Mouse (Mus musculus) megakaryocyte-erythroid progenitor cell, adult 5-6 weeks (primary cell): ENCODE data around the gene Actrt2. TPM values are rescaled to one million over a fixed set of nuclear protein-coding genes. Genes with fewer than 3 reads are reported as not detected.

Source experiments
- ATAC-seq: replicated peaks from 2 replicates; pipeline ENCODE4 v1.8.0; 2016; ENCODE audit warnings: mild to moderate bottlenecking, inconsistent platforms; ENCODE audit not compliant: severe bottlenecking, poor library complexity, low FRiP score, low TSS enrichment
- total RNA-seq, 2 experiments: library from RNA; stranded (forward) in 1 of 2; stranded (reverse) in 1 of 2; fragments of 200-1000, 215-1000 nt in 1 of 2; fragments of >200 nt in 1 of 2; fragmentation: Nextera tagmentation in 1 of 2; gene quantifications; 2 replicates each; pipeline ENCODE4 v1.2.3; 2014 to 2017

Actrt2 gene
- total RNA-seq, 2 experiments from 2014 or later: not detected

- no peak for ATAC-seq
These were observed 25.8 kb upstream of the Actrt2 start for GRCm38 (mm10) chr4:154693348-154694015.

GRCm38 (mm10) chr4:154683068-154683752 is 15.5 kb upstream of the Actrt2 start:
- no peak for ATAC-seq

DNA sequence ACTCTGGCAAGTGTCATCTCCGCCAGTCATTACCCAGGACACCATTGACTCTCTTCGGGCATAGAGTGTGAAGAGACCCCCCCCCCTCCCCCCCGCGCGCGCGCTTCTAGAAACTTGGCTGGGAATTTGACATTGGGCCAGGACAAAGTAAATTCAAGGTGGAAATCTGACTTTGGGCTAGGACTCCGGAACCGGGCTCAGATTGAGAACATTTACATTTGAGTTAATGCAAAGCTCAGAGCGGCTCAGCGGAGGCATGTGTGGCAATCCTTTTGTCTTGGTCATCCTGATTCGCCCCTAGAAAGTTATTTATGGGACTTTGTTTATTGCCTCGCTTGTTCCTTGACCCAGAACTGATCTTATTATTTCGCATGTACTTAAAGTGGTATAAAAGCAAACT is 14.6 kb upstream of the Actrt2 start:
- ATAC-seq: no peak

GRCm38 (mm10) chr4:154675441-154676000 is 7.9 kb upstream of the Actrt2 start:
- no peak for ATAC-seq

- ATAC-seq: no peak
These were observed 7.3 kb upstream of the Actrt2 start for GRCm38 (mm10) chr4:154674966-154675365.

DNA sequence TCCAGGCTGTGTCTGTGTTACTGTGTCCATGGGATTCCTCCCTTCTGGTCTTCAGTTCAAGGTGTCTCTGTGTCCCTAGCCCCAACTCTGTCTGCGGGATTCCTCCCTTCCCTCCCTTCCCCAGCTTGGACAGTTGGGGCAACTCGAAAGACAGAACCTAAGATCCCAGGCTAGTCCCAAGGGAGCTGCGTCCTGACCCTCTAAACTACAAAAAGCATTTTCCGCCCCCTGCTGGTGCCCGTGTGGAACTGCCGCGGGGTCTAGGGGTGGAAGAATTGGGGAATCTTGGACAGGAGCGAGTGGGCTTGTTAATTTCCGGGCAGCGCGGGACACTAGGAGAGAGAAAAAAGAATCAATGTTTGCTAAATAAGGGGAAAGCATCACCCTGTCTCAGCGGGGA is 6.9 kb upstream of the Actrt2 start:
- ATAC-seq: 0 out of 2 replicates have a peak, but pooled peaks have one; percentile 54

GRCm38 (mm10) chr4:154673986-154674385 is 6.3 kb upstream of the Actrt2 start:
- no peak for ATAC-seq

- ATAC-seq: no peak
These were observed 4.4 kb upstream of the Actrt2 start for GRCm38 (mm10) chr4:154672027-154672426.

- no peak for ATAC-seq
These were observed 3.7 kb upstream of the Actrt2 start for GRCm38 (mm10) chr4:154671232-154671912.

GRCm38 (mm10) chr4:154662681-154663215 is 4.9 kb downstream of the Actrt2 start:
- no peak for ATAC-seq

DNA sequence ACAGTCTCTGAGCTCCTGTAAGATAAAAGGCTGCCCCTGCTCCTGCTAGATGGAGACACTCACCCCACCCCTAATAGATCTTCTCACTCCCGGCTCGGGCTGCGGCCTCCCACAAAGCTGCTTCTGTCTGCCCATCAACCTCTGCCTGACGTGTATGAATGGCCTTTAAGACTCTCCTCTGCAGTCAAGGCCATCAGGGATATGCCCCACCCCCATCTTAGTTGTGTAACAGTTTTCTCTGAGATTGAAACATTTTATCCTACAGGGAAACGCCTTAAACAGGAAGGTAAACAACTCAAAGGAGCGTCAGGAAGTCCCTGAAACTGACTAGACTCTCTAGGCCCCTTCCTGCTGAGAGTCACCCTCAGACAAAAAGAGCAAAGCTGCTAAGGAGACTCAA is 6.4 kb downstream of the Actrt2 start:
- ATAC-seq: no peak

GRCm38 (mm10) chr4:154660025-154660424 is 7.6 kb downstream of the Actrt2 start:
- no peak for ATAC-seq

DNA sequence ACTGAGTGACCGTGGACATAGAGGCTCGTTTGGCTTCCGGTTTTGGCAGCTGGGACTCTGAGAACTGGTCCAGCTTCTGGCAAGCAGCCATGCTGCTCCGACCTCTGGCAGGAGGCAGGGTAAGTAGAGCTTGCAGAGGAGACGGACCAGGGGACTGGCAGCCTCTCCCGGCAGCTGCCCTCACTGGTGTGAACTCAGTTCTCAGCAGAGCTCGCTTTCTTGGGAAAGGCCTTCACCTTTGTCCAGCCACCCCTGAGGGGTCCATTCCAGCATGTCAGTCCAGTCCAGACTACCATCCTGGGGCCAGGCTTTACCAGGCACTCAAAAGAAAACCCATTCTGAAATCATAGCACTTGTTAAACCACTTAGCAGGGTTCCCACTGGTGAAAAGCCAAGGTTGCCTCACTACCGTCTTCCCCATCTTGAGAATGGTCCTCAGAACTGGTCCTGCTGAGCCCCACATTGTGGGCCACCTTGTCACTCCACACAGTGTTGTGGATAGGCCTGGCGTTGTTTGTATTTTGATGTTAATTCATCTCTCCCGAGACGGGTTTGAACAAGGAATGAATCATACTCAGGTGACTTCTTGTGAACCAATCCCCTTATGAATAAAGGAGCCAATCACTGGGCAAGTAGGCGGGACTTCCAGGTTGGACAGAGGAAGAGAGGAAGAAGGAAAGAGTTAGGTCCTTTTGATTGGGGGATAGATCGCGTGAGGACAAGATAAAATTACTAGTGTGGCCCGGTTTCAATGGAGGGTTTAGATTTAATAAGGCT is 12.3 kb downstream of the Actrt2 start:
- ATAC-seq: no peak

- no peak for ATAC-seq
These were observed 15.2 kb downstream of the Actrt2 start for GRCm38 (mm10) chr4:154652494-154652893.

- ATAC-seq: no peak
These were observed 18.5 kb downstream of the Actrt2 start for GRCm38 (mm10) chr4:154649083-154649747.

DNA sequence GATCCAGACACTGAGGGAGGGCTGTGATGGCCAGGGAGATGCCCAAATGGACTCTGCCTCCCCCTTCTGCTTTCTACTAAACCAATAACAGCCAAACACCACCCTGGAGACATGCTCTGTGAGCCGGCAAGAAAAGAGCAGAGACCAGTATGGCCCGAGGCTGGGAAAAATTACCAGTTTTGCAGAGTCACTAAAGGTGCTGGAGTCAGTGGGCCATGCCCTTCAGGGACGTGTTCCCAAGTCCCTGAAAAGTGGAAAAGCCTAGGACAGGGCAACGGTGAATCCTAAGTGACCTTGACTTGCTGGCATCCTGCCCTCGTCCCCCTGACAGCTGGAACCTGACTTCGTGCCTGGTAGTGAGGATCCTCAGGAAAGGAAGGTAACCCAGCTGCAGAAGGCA is 25.2 kb downstream of the Actrt2 start:
- ATAC-seq: no peak

GRCm38 (mm10) chr4:154641296-154642110 is 26.2 kb downstream of the Actrt2 start:
- no peak for ATAC-seq
